Mouse (Mus musculus) ovary, postnatal 10 days (tissue): Measurements from ENCODE around the gene Kpna3.
A peak's percentile ranks its signal among the peaks of the same experiment; 100 is the strongest.
"Not testable (repeated sequence)": the region's sequence is repeated elsewhere in the genome, so short reads cannot be mapped to it uniquely, and the experiment has no call there.

Experiments used
- DNase-seq: peaks from one replicate; pipeline ENCODE4 v3.0.0; 2022; ENCODE audit warnings: low spot score

Kpna3 gene

GRCm38 (mm10) chr14:61439661-61440559 lies at the start of gene Kpna3:
Gene Kpna3, minus strand, starts transcription at chr14:61439874.
- DNase-seq = peak; percentile 81

GRCm38 (mm10) chr14:61460365-61460764 lies 20.7 kb upstream of the Kpna3 start:
- DNase-seq = no peak

- DNase-seq = no peak
These were observed 17.8 kb upstream of the Kpna3 start for GRCm38 (mm10) chr14:61457468-61457867.

- DNase-seq = no peak
These were observed 15.9 kb upstream of the Kpna3 start for GRCm38 (mm10) chr14:61455571-61455970.

GRCm38 (mm10) chr14:61453032-61453431 lies 13.4 kb upstream of the Kpna3 start:
- DNase-seq = no peak

GRCm38 (mm10) chr14:61452481-61452880 lies 12.8 kb upstream of the Kpna3 start:
- no peak for DNase-seq

GRCm38 (mm10) chr14:61447775-61448174 lies 8.1 kb upstream of the Kpna3 start:
- DNase-seq = no peak

- DNase-seq = no peak
These were observed 473 bp downstream of the Kpna3 start for GRCm38 (mm10) chr14:61439141-61439660.

GRCm38 (mm10) chr14:61438171-61438945 lies 1.3 kb downstream of the Kpna3 start:
- DNase-seq = no peak

GRCm38 (mm10) chr14:61436866-61437265 lies 2.8 kb downstream of the Kpna3 start:
- no peak for DNase-seq

- DNase-seq = no peak
These were observed 11.4 kb downstream of the Kpna3 start for GRCm38 (mm10) chr14:61428126-61428787.

- DNase-seq = not testable (repeated sequence)
These were observed 12.6 kb downstream of the Kpna3 start for GRCm38 (mm10) chr14:61427095-61427494.

- DNase-seq = no peak
These were observed 14.5 kb downstream of the Kpna3 start for GRCm38 (mm10) chr14:61425080-61425665.

GRCm38 (mm10) chr14:61415719-61416118 lies 24.0 kb downstream of the Kpna3 start:
- DNase-seq = no peak

GRCm38 (mm10) chr14:61415311-61415710 lies 24.4 kb downstream of the Kpna3 start:
- DNase-seq = no peak

GRCm38 (mm10) chr14:61414808-61415207 lies 24.9 kb downstream of the Kpna3 start:
- DNase-seq = no peak

- DNase-seq = no peak
These were observed 25.5 kb downstream of the Kpna3 start for GRCm38 (mm10) chr14:61414199-61414598.

GRCm38 (mm10) chr14:61413686-61414085 lies 26.0 kb downstream of the Kpna3 start:
- no peak for DNase-seq

GRCm38 (mm10) chr14:61410020-61410419 lies 29.7 kb downstream of the Kpna3 start:
- DNase-seq = no peak

- no peak for DNase-seq
These were observed 32.6 kb downstream of the Kpna3 start for GRCm38 (mm10) chr14:61407055-61407454.

- no peak for DNase-seq
These were observed 33.9 kb downstream of the Kpna3 start for GRCm38 (mm10) chr14:61405761-61406160.

GRCm38 (mm10) chr14:61404941-61405340 lies 34.7 kb downstream of the Kpna3 start:
- DNase-seq = no peak
